32 mouse cellular contexts compared by ENCODE assay signal in genomic region chr1:86143165-86143564, GRCm38 (mm10). TPM values are rescaled to one million over a fixed set of nuclear protein-coding genes. Genes with fewer than 3 reads are reported as not detected.
DNase-seq lines count a peak whose midpoint lies in the region; ATAC-seq and TF ChIP-seq lines count a peak whose summit lies in the region.
"Had no signal": no experiment of that assay in that cellular context is flagged by ENCODE, and none has a peak within 500 bp of the region (broad histone marks: within the 10 kb centered on the region; RNA-seq: fewer than 3 reads in every experiment).

No protein-coding gene starts in this region.

- no peaks in the 10 kb centered on the region for H3K9me3 ChIP-seq in hindbrain, embryonic 16.5 days (ENCODE audit: control insufficient read depth, low read length)
- H3K9me3 ChIP-seq in hindbrain, embryonic 12.5 days (replicated peaks), result no peaks in the 10 kb centered on the region
- no peaks in the 10 kb centered on the region for H3K9me3 ChIP-seq in heart, embryonic 12.5 days (replicated peaks)
- H3K9me3 ChIP-seq in heart, postnatal 0 days (replicated peaks; ENCODE audit: control insufficient read depth, low read length), result no peaks in the 10 kb centered on the region
- H3K9me3 ChIP-seq in liver, embryonic 12.5 days (replicated peaks), result no peaks in the 10 kb centered on the region
- H3K9me3 ChIP-seq: forebrain, embryonic 15.5 days; G1E; midbrain, embryonic 10.5 days; midbrain, embryonic 15.5 days; neural tube, embryonic 15.5 days had no signal

- peaks cover 6% of the 10 kb centered on the region for H3K36me3 ChIP-seq in hindbrain, embryonic 16.5 days (ENCODE audit: control insufficient read depth, insufficient read depth, low read length)
- peaks cover 41% of the 10 kb centered on the region for H3K36me3 ChIP-seq in hindbrain, embryonic 12.5 days
- H3K36me3 ChIP-seq in heart, embryonic 12.5 days, result peaks cover 23% of the 10 kb centered on the region
- peaks cover 25% of the 10 kb centered on the region for H3K36me3 ChIP-seq in heart, postnatal 0 days (replicated peaks; ENCODE audit: control insufficient read depth, insufficient read depth, low read length)
- peaks cover 38% of the 10 kb centered on the region for H3K36me3 ChIP-seq in liver, embryonic 12.5 days

- 76% methylated on average over 4 of the region's 4 CpGs for WGBS in hindbrain, embryonic 16.5 days
- 87% methylated on average over 4 of the region's 4 CpGs for WGBS in hindbrain, embryonic 12.5 days
- 66% methylated on average over 4 of the region's 4 CpGs for WGBS in heart, embryonic 12.5 days
- WGBS in heart, postnatal 0 days, result 59% methylated on average over 4 of the region's 4 CpGs
- 62% methylated on average over 4 of the region's 4 CpGs for WGBS in liver, embryonic 12.5 days (ENCODE audit: insufficient replicate concordance)

- no peak overlapping the region for H3K9ac ChIP-seq in hindbrain, embryonic 16.5 days (ENCODE audit: low read depth, low read length)
- H3K9ac ChIP-seq in hindbrain, embryonic 12.5 days, result no peak overlapping the region
- no peak overlapping the region for H3K9ac ChIP-seq in heart, embryonic 12.5 days
- no peak overlapping the region for H3K9ac ChIP-seq in heart, postnatal 0 days (replicated peaks; ENCODE audit: low read depth, low read length)
- no peak overlapping the region for H3K9ac ChIP-seq in liver, embryonic 12.5 days
- H3K9ac ChIP-seq: forebrain, embryonic 15.5 days; hindbrain, embryonic 14.5 days; liver, embryonic 14.5 days; lung, embryonic 14.5 days; midbrain, embryonic 15.5 days; neural tube, embryonic 15.5 days had no signal

- TF ChIP-seq CTCF in heart, postnatal 0 days (IDR thresholded peaks at IDR 0.05; ENCODE audit: low read depth), result no peak

- 0 out of 2 replicates have a peak, but pooled peaks have one; percentile 27 for ATAC-seq in hindbrain, embryonic 16.5 days
- no peak for ATAC-seq in hindbrain, embryonic 12.5 days (ENCODE audit: low FRiP score)
- peak; percentile 80 for ATAC-seq in heart, embryonic 12.5 days (ENCODE audit: insufficient number of reproducible peaks, low FRiP score)
- peak; percentile 65 for ATAC-seq in heart, postnatal 0 days (ENCODE audit: insufficient read depth, low read depth)
- no peak for ATAC-seq in liver, embryonic 12.5 days
- ATAC-seq: forebrain, embryonic 15.5 days; midbrain, embryonic 15.5 days had no signal

- H3K27ac ChIP-seq in hindbrain, embryonic 16.5 days (ENCODE audit: low read depth, low read length), result no peak overlapping the region
- no peak overlapping the region for H3K27ac ChIP-seq in hindbrain, embryonic 12.5 days
- H3K27ac ChIP-seq in heart, embryonic 12.5 days (ENCODE audit: poor library complexity, severe bottlenecking), result peak overlapping the region; percentile 71; the same call in 1 of the 2 replicates
- no peak overlapping the region for H3K27ac ChIP-seq in heart, postnatal 0 days (ENCODE audit: low read depth)
- H3K27ac ChIP-seq in liver, embryonic 12.5 days, result no peak overlapping the region; the same call in 1 of the 2 replicates
- H3K27ac ChIP-seq: forebrain, embryonic 15.5 days; heart, adult 2 months; hindbrain, embryonic 14.5 days; liver, embryonic 14.5 days; midbrain, embryonic 10.5 days; midbrain, embryonic 15.5 days; neural tube, embryonic 15.5 days had no signal

- intact Hi-C loops in heart, postnatal 14 days (cut with DNase I), result loop anchor here (5.0 kb wide), 1 partner anchor 81 kb away; the partner anchor contains the start of gene Psmd1

- DNase-seq in heart, adult 11 months, result peak; percentile 96
- DNase-seq in heart, postnatal 14 days, result no peak
- peak; percentile 64 for DNase-seq in heart, postnatal 0 days (ENCODE audit: low spot score)
- no peak for DNase-seq in thymus, postnatal 25 days
- DNase-seq: adrenal gland, postnatal 10 days; cerebellum, adult 8-10 months; cerebellum, postnatal 36 days; gastrocnemius, postnatal 25 days; kidney, adult 18-20 months; kidney, postnatal 4 days; left cerebral cortex, postnatal 4 days; lung, embryonic 14.5 days; retina, postnatal 1 day; right cerebral cortex, postnatal 14 days had no signal

- no peak for TF ChIP-seq EP300 in heart, postnatal 0 days (IDR thresholded peaks at IDR 0.05; ENCODE audit: low read depth)

- no peak overlapping the region for H3K4me3 ChIP-seq in hindbrain, embryonic 16.5 days (ENCODE audit: low read length)
- H3K4me3 ChIP-seq in hindbrain, embryonic 12.5 days, result no peak overlapping the region
- no peak overlapping the region for H3K4me3 ChIP-seq in heart, embryonic 12.5 days
- H3K4me3 ChIP-seq in heart, postnatal 0 days (ENCODE audit: low read depth, low read length), result no peak overlapping the region
- H3K4me3 ChIP-seq in liver, embryonic 12.5 days, result no peak overlapping the region
- H3K4me3 ChIP-seq: forebrain, embryonic 15.5 days; heart, adult 2 months; midbrain, embryonic 10.5 days; midbrain, embryonic 15.5 days; neural tube, embryonic 15.5 days had no signal

- no peaks in the 10 kb centered on the region for H3K27me3 ChIP-seq in hindbrain, embryonic 16.5 days (replicated peaks; ENCODE audit: control insufficient read depth, insufficient read depth, low read length)
- H3K27me3 ChIP-seq in hindbrain, embryonic 12.5 days, result no peaks in the 10 kb centered on the region
- no peaks in the 10 kb centered on the region for H3K27me3 ChIP-seq in heart, embryonic 12.5 days (replicated peaks)
- no peaks in the 10 kb centered on the region for H3K27me3 ChIP-seq in heart, postnatal 0 days (ENCODE audit: control insufficient read depth, insufficient read depth, low read length)
- H3K27me3 ChIP-seq in liver, embryonic 12.5 days (replicated peaks), result no peaks in the 10 kb centered on the region
- H3K27me3 ChIP-seq: forebrain, embryonic 15.5 days; midbrain, embryonic 15.5 days; neural tube, embryonic 15.5 days had no signal

- H3K4me2 ChIP-seq in hindbrain, embryonic 16.5 days (ENCODE audit: low read length), result no peak overlapping the region
- H3K4me2 ChIP-seq in hindbrain, embryonic 12.5 days (replicated peaks), result no peak overlapping the region
- H3K4me2 ChIP-seq in heart, embryonic 12.5 days, result no peak overlapping the region
- H3K4me2 ChIP-seq in heart, postnatal 0 days (ENCODE audit: low read depth, low read length), result no peak overlapping the region
- H3K4me2 ChIP-seq in liver, embryonic 12.5 days, result no peak overlapping the region
- H3K4me2 ChIP-seq: forebrain, embryonic 15.5 days; hindbrain, embryonic 14.5 days; lung, embryonic 14.5 days; midbrain, embryonic 15.5 days; neural tube, embryonic 15.5 days had no signal

- H3K4me1 ChIP-seq in hindbrain, embryonic 16.5 days (ENCODE audit: control insufficient read depth, insufficient read depth, low read depth, low read length), result no peaks in the 10 kb centered on the region
- no peaks in the 10 kb centered on the region for H3K4me1 ChIP-seq in hindbrain, embryonic 12.5 days
- 0 out of 2 replicates have a peak, but pooled peaks cover 2% of the 10 kb centered on the region for H3K4me1 ChIP-seq in heart, embryonic 12.5 days (replicated peaks)
- H3K4me1 ChIP-seq in heart, postnatal 0 days (ENCODE audit: control insufficient read depth, insufficient read depth), result no peaks in the 10 kb centered on the region
- peaks cover 6% of the 10 kb centered on the region; the same call in 1 of the 2 replicates for H3K4me1 ChIP-seq in liver, embryonic 12.5 days
- H3K4me1 ChIP-seq: forebrain, embryonic 15.5 days; midbrain, embryonic 15.5 days; neural tube, embryonic 15.5 days had no signal

RNA-seq across cellular contexts. Expression of gene Gm21972, which starts 9.7 kb away (rescaled TPM):
- total RNA-seq in heart, postnatal 14 days (2021), result 1 to 10 TPM; 1.7 to 2.8 TPM
- 0.37 and 0.56 TPM in 2 replicates for polyA plus RNA-seq in hindbrain, embryonic 16.5 days (2015; fragmentation: Nextera tagmentation; extraction: Ambion mirVana)
- polyA plus RNA-seq in hindbrain, embryonic 12.5 days (2016; fragmentation: Nextera tagmentation; extraction: Ambion mirVana), result 0.65 and 1.4 TPM in 2 replicates
- polyA plus RNA-seq in heart, embryonic 12.5 days (2016; fragmentation: Nextera tagmentation; extraction: Ambion mirVana), result 0.63 TPM in 1 of 2 replicates, not detected in the other
- not detected in 2 replicates for total RNA-seq in heart, postnatal 0 days (2014; rRNA removed; ENCODE audit: low replicate concordance)
- polyA plus RNA-seq in heart, postnatal 0 days (2015; fragmentation: Nextera tagmentation; extraction: Ambion mirVana), result not detected in 2 replicates
- polyA plus RNA-seq in liver, embryonic 12.5 days (2016; fragmentation: Nextera tagmentation; extraction: Ambion mirVana), result 0.30 TPM in 1 of 2 replicates, not detected in the other
- polyA plus RNA-seq: heart, adult 2 months; kidney, embryonic 16.5 days; lung, embryonic 14.5 days; stomach, embryonic 14.5 days had no signal

RNA-seq across cellular contexts. Expression of gene Armc9, which starts 11.4 kb away (rescaled TPM):
- 1 to 10 TPM; 2.9 to 3.3 TPM for total RNA-seq in heart, postnatal 14 days (2021)
- 34.5 and 36.9 TPM in 2 replicates for polyA plus RNA-seq in hindbrain, embryonic 16.5 days (2015; fragmentation: Nextera tagmentation; extraction: Ambion mirVana)
- polyA plus RNA-seq in hindbrain, embryonic 12.5 days (2016; fragmentation: Nextera tagmentation; extraction: Ambion mirVana), result 38.0 and 39.8 TPM in 2 replicates
- polyA plus RNA-seq in heart, embryonic 12.5 days (2016; fragmentation: Nextera tagmentation; extraction: Ambion mirVana), result 14.1 and 14.2 TPM in 2 replicates
- total RNA-seq in heart, postnatal 0 days (2014; rRNA removed; ENCODE audit: low replicate concordance), result 1.5 and 2.7 TPM in 2 replicates
- polyA plus RNA-seq in heart, postnatal 0 days (2015; fragmentation: Nextera tagmentation; extraction: Ambion mirVana), result 5.1 and 5.9 TPM in 2 replicates
- polyA plus RNA-seq in liver, embryonic 12.5 days (2016; fragmentation: Nextera tagmentation; extraction: Ambion mirVana), result 15.2 and 16.9 TPM in 2 replicates

RNA-seq across cellular contexts. Expression of gene Htr2b, which starts 31.4 kb away (rescaled TPM):
- under 1 TPM in 1 of 2 experiments, not detected in 1; 0.20 TPM for total RNA-seq in heart, postnatal 14 days (2021)
- 0.14 and 0.50 TPM in 2 replicates for polyA plus RNA-seq in hindbrain, embryonic 16.5 days (2015; fragmentation: Nextera tagmentation; extraction: Ambion mirVana)
- 0.66 and 0.86 TPM in 2 replicates for polyA plus RNA-seq in hindbrain, embryonic 12.5 days (2016; fragmentation: Nextera tagmentation; extraction: Ambion mirVana)
- 0.22 and 0.37 TPM in 2 replicates for polyA plus RNA-seq in heart, embryonic 12.5 days (2016; fragmentation: Nextera tagmentation; extraction: Ambion mirVana)
- not detected in 2 replicates for total RNA-seq in heart, postnatal 0 days (2014; rRNA removed; ENCODE audit: low replicate concordance)
- 0.11 and 0.25 TPM in 2 replicates for polyA plus RNA-seq in heart, postnatal 0 days (2015; fragmentation: Nextera tagmentation; extraction: Ambion mirVana)
- 0.26 and 0.51 TPM in 2 replicates for polyA plus RNA-seq in liver, embryonic 12.5 days (2016; fragmentation: Nextera tagmentation; extraction: Ambion mirVana)
- total RNA-seq: gastrocnemius, adult 18-20 months; layer of hippocampus, adult 8-10 months; layer of hippocampus, postnatal 36 days; left cerebral cortex, postnatal 4 days; megakaryocyte progenitor cell, adult 5-6 weeks had no signal
- polyA plus RNA-seq: G1E; liver, embryonic 14.5 days had no signal

Comparison
In these comparisons a context has a peak if more than half of its experiments do, and no peak if none do; other contexts are left out.
1. DNase-seq: peak in heart, adult 11 months (single experiment) and heart, postnatal 0 days (single experiment); none in heart, postnatal 14 days (0 of 2) and thymus, postnatal 25 days (single experiment).
2. ATAC-seq: peak in hindbrain, embryonic 16.5 days (single experiment), heart, embryonic 12.5 days (single experiment) and heart, postnatal 0 days (single experiment); none in hindbrain, embryonic 12.5 days (single experiment) and liver, embryonic 12.5 days (single experiment).